Mouse (Mus musculus): ENCODE measurements around the gene Brms1.

Gene Brms1

GRCm38 (mm10) chr19:5060365-5061330 lies 19.5 kb downstream of the Brms1 start:
- ATAC-seq (ENCODE audit: insufficient number of reproducible peaks, low FRiP score, low TSS enrichment), result no peak

GRCm38 (mm10) chr19:5062041-5062440 lies 20.9 kb downstream of the Brms1 start:
- no peak for ATAC-seq (ENCODE audit: insufficient number of reproducible peaks, low FRiP score, low TSS enrichment)

DNA sequence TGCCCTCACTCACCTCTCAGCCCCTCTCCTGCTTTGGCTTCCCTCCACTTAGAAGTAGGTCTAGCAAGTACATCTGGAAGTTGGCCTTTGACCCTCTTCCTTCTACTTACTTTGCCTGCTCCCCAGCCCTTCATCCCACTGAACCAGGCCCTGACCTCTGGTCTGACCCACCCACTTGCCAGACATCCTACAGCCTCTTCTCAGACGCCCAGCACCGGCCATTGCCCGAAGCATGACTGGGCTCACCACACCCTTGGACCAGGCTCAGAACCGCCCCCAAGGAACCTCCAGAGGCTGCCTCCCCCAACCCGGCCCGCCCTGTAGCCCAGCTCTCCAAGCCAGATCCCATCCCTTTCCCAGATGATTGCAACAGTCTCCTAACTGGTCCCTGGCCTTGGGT lies 21.3 kb downstream of the Brms1 start:
- ATAC-seq (ENCODE audit: insufficient number of reproducible peaks, low FRiP score, low TSS enrichment), result no peak

- no peak for ATAC-seq (ENCODE audit: insufficient number of reproducible peaks, low FRiP score, low TSS enrichment)
Observed at GRCm38 (mm10) chr19:5065104-5065503, 23.9 kb downstream of the Brms1 start.

GRCm38 (mm10) chr19:5067040-5067799 lies 26.1 kb downstream of the Brms1 start:
- no peak for ATAC-seq (ENCODE audit: insufficient number of reproducible peaks, low FRiP score, low TSS enrichment)

GRCm38 (mm10) chr19:5067867-5068569 lies 26.9 kb downstream of the Brms1 start, which contains the start of gene Cd248:
Cd248 (plus strand) TSS chr19:5068078.
- ATAC-seq (ENCODE audit: insufficient number of reproducible peaks, low FRiP score, low TSS enrichment), result no peak

DNA sequence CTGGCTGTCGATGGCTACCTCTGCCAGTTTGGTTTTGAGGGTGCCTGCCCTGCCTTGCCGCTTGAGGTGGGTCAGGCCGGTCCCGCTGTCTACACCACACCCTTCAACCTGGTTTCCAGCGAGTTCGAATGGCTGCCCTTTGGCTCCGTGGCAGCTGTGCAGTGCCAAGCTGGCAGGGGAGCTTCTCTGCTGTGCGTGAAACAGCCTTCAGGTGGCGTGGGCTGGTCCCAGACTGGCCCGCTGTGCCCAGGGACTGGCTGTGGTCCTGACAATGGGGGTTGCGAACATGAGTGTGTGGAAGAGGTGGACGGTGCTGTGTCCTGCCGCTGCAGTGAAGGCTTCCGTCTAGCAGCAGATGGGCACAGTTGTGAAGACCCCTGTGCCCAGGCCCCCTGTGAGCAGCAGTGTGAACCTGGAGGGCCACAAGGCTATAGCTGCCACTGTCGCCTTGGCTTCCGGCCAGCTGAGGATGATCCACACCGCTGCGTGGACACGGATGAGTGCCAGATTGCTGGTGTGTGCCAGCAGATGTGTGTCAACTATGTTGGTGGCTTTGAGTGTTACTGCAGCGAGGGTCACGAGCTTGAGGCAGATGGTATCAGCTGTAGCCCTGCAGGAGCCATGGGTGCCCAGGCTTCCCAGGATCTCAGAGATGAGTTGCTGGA lies 27.5 kb downstream of the Brms1 start:
- no peak for ATAC-seq (ENCODE audit: insufficient number of reproducible peaks, low FRiP score, low TSS enrichment)

- no peak for ATAC-seq (ENCODE audit: insufficient number of reproducible peaks, low FRiP score, low TSS enrichment)
Observed at GRCm38 (mm10) chr19:5069486-5069885, 28.3 kb downstream of the Brms1 start.

GRCm38 (mm10) chr19:5069978-5070377 lies 28.8 kb downstream of the Brms1 start:
- ATAC-seq (ENCODE audit: insufficient number of reproducible peaks, low FRiP score, low TSS enrichment), result no peak

DNA sequence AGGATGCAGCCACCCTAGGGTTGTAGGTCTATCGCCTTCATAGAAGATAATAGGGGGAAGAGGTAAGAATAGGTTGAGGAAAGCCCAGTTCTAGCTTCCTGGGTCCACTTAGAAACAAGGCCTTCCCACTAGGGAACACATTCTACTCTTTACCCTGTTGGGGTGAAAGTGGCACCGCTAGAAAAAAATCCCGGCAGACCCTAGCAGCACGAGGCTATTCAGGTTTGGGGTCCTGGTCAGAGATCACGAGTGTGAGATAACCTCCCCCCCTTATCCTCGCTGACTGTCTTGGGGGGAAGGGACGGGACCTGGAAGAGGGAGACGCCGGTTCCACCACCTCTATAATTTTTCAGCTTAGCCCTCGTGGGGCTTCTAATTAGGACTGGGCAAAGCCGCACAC lies 29.9 kb downstream of the Brms1 start:
- ATAC-seq (ENCODE audit: insufficient number of reproducible peaks, low FRiP score, low TSS enrichment), result no peak

DNA sequence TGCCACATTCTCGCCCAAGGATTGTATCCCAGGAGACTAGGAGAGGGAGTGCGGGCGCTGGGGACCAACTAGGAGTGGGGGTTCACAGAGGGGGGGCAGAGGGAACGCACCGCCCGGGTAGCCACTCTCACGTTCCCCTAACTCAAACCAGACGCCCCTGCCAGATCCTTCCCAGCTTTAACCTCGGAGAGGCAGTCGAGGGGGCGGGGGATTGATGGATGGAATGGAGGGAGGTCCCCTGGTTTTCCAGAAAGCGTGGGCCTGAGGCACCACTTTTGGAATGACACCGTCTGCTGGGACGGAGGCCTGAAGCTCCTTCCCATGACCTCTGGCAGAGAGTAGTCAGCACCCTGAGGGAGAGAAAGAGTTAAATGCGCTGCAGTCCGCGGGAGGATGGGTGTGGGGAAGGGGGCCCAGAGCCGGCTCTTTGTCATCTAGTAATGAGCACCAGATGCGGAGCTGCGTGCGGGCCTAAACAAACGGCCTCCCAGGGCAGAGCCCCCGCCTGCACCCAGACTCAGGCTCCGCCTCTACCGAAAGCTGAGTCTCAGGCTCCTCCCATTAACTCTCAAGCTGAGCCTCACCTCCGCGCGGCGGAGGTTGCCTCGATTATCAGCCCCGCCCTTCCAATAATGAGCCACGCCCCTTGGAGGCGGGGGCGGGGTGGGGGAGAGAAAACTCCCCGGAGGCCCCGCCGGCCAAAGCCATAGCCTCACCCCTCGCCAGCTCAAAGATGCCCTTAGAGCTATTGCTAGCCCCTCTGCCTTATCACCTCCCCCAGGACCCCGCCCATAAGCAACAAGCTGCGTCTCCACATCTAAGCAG lies 30.6 kb downstream of the Brms1 start:
- no peak for ATAC-seq (ENCODE audit: insufficient number of reproducible peaks, low FRiP score, low TSS enrichment)

- no peak for ATAC-seq (ENCODE audit: insufficient number of reproducible peaks, low FRiP score, low TSS enrichment)
Observed at GRCm38 (mm10) chr19:5072389-5073019, 31.4 kb downstream of the Brms1 start.

DNA sequence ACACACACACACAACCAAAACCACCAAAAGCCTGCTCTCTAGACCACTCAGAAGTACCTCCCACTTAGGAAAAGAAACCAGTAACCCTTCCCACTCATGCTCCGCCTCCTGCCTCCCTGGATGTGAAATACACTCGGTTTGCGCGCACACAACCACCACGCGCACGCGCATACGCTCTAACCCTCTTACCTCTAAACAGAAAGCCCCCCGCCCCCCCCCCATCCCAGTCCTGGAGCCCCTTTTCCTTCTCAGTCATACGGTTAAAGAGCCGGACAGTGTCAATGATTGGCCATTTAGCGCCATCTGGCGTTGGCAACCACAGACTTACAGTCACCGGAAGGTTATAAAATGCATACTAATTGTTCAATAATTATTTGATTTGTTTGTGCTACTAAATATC lies 31.9 kb downstream of the Brms1 start:
- no peak; the same call in 1 of the 2 replicates for ATAC-seq (ENCODE audit: insufficient number of reproducible peaks, low FRiP score, low TSS enrichment)

GRCm38 (mm10) chr19:5073518-5073917 lies 32.4 kb downstream of the Brms1 start:
- no peak for ATAC-seq (ENCODE audit: insufficient number of reproducible peaks, low FRiP score, low TSS enrichment)

DNA sequence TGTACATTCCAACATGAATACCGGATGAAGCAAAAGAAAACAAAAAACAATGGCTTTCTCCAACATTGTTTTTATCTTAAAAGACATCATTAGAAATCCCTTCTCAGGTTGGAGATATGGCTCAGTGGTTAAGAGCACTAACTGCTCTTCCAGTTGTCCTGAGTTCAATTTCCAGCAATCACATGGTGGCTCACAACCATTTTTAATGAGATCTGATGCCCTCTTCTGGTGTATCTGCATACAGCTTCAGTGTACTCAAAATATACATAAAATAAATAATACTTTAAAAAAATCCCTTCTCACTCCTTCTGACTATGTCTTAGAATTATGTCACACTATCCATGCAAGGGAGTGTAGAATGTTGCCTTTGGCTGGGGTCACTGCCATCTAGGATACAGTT lies 38.1 kb downstream of the Brms1 start:
- ATAC-seq (ENCODE audit: insufficient number of reproducible peaks, low FRiP score, low TSS enrichment), result no peak

- ATAC-seq (ENCODE audit: insufficient number of reproducible peaks, low FRiP score, low TSS enrichment), result no peak
Observed at GRCm38 (mm10) chr19:5082005-5082404, 40.9 kb downstream of the Brms1 start.

DNA sequence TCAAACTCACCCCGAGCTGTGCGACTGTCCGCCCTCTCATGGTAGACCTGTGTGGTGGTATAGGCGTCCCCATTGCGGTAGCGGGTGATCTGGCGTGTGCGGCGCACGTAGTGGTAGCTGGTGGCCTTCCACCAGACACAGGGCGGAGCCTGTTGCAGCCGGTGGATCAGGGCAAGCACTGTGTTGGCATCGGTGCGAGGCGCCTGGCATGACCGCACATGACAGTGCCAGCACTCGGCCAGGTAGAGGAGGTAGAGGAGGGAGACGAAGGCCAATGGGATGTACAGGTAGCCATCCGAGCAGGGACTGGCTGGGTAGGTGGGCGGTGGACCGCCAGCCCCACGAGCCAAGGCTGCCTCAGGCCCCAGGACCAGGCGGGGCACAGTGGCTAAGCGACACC lies 41.4 kb downstream of the Brms1 start:
- no peak for ATAC-seq (ENCODE audit: insufficient number of reproducible peaks, low FRiP score, low TSS enrichment)

GRCm38 (mm10) chr19:5083961-5084833 lies 43.0 kb downstream of the Brms1 start:
- ATAC-seq (ENCODE audit: insufficient number of reproducible peaks, low FRiP score, low TSS enrichment), result no peak
